Mouse (Mus musculus): ENCODE results near the gene Cab39.
"Not testable (repeated sequence)": the region's sequence is repeated elsewhere in the genome, so short reads cannot be mapped to it uniquely, and the experiment has no call there.

The Cab39 gene

DNA sequence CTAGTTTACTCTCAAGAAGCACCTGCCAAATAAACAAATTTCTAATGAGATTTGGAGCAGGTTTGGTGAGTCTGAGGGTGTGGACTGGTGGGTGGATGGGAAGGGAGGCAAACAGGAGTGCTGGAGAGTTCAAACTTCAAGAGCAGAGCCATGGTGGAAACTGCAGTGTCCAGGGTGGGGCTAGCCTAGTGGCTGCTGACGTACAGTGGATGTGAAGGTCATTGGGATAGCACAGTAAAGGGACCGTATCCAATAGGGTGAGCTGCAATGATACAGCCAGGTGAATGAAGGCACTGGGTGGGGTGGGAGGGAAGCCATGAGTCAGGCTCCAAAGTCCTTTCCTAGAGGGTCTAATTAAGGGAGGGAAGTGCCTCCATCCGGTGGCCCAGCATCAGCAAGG, 2.7 kb upstream of the Cab39 start:
- no peak for DNase-seq (ENCODE audit: low spot score)

DNA sequence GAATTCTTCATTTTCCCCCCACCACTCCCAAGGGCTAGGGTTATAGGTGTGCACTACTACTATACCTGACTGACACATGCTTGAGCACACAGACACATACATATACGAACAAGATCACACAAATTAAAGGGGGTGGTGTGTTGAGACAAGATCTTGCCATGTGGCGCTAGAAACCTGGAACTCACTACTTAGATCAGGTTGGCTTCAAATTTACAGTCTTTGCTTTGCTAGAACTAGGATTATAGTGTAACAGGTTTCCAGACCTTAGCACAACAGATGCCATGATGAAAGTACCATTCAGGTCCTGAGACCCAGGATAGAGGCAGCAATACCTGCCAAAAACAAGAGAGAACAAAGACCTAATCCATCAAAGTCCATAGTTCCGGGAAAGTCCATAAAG, 1.8 kb upstream of the Cab39 start:
- no peak for DNase-seq (ENCODE audit: low spot score)

- peak; percentile 55 for DNase-seq (ENCODE audit: low spot score)
These were observed 998 bp downstream of the Cab39 start for GRCm38 (mm10) chr1:85794106-85794771.

DNA sequence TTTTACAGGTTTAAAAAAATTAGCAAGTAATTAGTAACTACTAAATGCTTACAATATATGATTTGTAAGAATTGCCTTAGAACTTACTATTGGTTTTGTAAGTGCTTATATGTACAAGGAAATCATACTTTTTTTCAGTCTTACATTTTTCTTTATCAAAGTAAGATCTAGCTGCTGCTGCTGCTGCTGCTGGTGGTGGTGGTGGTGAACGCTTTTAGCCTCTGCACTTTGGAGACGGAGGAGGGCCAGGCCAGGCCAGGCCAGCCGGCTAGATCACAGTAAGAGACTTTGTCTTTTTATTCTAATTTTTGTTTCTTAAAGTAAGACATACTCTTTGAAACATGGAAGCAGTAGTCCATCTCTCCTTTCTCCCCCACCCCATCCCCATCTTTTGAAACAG, 2.0 kb downstream of the Cab39 start:
- DNase-seq (ENCODE audit: low spot score): no peak

GRCm38 (mm10) chr1:85799776-85800175, 6.5 kb downstream of the Cab39 start:
- no peak for DNase-seq (ENCODE audit: low spot score)

- DNase-seq (ENCODE audit: low spot score): no peak
These were observed 9.3 kb downstream of the Cab39 start for GRCm38 (mm10) chr1:85802517-85802916.

GRCm38 (mm10) chr1:85804551-85804950, 11.3 kb downstream of the Cab39 start:
- DNase-seq (ENCODE audit: low spot score): no peak

DNA sequence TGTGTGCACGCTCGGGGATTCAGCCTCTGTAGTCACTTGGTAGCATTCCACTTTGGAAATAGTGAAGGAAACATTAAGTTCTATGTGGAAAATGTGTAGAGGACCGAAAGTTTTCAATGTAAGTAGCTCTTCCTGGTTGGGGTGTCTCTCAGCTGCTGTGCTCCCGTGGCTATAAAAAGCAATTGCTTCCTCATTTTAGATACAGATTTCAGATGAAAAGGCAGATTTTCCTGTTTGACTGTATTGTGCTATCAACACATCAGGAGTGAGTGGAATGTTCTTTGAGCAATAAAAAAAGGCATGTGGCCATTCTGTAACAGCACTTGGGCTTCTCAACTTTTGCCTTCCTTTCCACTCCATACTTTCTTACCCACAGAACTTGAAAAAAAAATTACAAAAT, 16.0 kb downstream of the Cab39 start:
- DNase-seq (ENCODE audit: low spot score): no peak

GRCm38 (mm10) chr1:85810343-85810742, 17.1 kb downstream of the Cab39 start:
- DNase-seq (ENCODE audit: low spot score): no peak

DNA sequence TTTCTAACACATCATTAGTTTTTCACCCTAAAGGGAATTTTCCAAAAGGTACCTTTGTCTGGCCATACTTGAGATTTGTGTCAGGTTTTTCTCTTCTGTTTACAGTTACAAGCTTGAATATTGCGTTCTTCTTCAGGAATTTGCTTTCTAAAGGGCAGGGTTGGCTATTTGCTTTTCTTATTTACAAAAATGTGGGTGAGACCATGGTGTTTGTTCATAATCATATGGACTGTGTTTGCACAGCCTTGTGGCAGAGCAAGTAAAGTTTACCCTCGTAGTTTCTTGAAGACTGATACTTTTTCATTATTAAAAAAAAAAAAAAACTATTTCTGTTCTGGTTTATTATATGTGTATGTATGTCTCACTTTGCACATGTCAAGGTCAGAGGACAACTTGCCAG, 17.5 kb downstream of the Cab39 start:
- no peak for DNase-seq (ENCODE audit: low spot score)

DNA sequence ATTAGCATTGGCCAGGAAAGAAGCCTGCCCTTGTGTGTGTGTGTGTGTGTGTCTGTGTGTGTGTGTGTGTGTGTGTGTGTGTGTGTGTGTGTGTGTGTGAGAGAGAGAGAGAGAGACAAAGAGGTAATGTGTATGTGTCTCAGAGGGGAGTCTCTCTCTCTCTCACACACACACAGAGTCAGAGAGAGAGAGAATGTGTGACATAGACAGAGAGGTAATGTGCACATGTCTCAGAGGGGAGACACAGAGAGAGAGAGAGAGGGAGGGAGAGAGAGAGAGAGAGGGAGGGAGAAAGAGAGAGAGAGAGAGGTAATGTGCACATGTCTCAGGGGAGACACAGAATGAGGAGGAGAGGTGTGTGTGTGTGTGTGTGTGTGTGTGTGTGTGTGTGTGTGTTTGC, 21.0 kb downstream of the Cab39 start:
- not testable (repeated sequence) for DNase-seq (ENCODE audit: low spot score)

- no peak for DNase-seq (ENCODE audit: low spot score)
These were observed 24.9 kb downstream of the Cab39 start for GRCm38 (mm10) chr1:85818121-85818520.

GRCm38 (mm10) chr1:85819695-85820094, 26.5 kb downstream of the Cab39 start:
- DNase-seq (ENCODE audit: low spot score): no peak

DNA sequence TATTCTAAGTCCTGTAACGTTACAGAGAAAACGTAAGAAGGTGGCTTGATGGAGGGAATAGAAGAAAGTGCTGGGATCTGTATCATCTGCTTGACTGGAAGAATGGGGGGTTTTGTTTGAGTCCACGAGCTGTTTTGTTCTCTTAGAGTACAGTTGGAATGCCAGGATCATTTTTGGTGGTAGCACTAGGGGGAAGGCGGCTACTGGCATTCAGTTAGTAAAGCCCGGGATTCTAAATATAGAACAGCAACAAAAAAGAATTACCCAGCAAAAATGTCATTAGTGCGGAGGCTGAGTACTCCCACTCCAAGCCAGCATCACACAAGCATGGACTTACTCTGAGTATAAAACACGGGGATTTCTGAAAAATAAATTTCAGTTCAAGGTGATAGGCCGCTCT, 29.0 kb downstream of the Cab39 start:
- no peak for DNase-seq (ENCODE audit: low spot score)

DNA sequence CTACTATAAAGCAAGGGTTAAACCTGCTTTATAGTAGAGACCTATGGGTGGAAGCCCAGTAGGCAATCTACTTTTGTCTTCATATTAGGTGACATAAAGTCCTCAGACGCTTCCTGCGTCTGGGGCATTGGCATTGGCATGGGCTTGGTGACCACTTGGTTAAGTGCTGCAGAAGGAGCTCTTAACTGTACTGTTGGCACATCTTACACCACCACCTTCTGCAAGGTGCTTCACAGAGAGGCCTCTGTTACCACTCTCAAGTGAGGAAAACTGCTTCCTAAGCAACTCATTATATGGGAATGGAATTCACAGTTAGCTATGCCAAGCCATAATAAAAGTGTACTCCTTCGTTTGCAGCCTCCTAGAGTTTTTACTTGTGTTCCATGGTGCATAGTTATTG, 31.7 kb downstream of the Cab39 start:
- no peak for DNase-seq (ENCODE audit: low spot score)

DNA sequence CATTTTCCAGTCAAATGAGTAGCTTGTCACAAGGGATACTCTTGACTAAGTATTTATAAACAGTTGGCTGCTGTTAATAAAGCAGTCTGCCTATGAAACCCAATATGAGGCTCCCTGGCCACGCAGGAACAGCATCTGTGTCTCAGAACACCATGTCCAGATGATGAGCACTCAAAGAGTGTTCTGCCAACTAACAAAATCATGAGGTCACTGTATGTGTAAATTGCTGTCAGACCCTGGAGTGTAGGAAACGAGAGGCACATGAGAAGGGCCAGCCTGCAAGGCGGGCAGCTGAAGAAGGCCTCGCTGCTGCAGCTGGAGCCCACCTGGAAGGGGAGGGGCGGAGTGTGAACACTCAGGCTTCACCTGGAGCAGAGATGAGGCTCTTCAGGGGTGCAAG, 33.9 kb downstream of the Cab39 start:
- DNase-seq (ENCODE audit: low spot score): no peak

GRCm38 (mm10) chr1:85829016-85829415, 35.8 kb downstream of the Cab39 start:
- DNase-seq (ENCODE audit: low spot score): no peak

DNA sequence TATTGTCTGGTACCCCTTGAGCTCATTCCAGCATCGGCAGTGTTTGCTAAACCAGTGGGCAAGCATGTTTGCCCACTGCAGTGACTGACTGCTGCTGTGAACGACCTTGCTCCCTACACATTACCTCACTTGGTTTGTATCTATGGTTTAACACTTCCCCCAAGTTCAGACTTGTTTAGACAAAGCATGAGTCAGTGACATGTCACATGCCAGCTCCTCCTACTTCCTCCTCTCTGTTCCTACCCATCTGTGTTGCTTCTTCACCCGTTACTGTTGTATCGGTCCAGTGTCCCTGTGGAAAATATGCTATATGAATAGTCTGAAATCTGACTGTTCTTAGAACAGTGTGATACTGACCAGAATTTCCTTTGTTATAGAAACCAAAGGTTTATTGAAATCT, 44.8 kb downstream of the Cab39 start:
- DNase-seq (ENCODE audit: low spot score): peak; percentile 7

DNA sequence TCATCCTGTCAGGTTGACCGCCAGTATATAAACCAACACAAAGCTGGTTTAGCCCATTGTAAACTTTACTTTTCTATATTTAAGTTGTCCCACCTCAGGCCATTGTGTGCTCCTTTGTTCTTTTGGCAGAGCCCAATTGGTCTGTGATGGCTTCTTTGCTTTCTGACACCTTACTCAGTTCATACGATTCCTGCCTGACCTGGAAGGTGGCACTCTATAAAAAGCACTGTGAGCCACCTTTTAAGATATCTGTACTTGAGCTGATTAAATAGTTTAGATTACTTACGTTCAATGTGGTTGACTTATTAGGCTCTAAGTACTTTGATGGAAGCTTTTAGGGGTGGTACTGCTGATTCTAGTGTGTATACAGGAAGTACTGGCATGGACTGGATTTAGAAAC, 46.1 kb downstream of the Cab39 start:
- DNase-seq (ENCODE audit: low spot score): no peak

- no peak for DNase-seq (ENCODE audit: low spot score)
These were observed 46.5 kb downstream of the Cab39 start for GRCm38 (mm10) chr1:85839790-85840189.

DNA sequence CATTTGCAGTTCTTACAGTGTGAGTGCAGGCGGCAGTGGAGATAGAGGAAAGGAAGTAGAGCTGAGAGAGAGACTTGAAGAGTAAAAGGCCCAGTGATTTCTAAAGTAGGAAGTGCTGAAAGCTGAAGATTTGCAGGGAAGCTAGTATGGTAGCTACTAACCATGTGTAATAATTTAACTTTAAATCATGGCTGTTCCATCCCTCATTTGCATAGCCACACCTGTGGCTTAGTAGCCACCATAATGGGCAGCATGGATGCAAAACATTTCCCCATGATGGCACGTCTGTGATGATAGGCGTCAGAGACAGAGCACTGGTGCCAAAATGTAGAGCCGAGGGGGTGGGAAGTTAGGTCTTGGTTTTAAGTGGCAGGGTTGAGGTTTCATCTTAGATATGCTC, 47.2 kb downstream of the Cab39 start:
- no peak for DNase-seq (ENCODE audit: low spot score)

GRCm38 (mm10) chr1:85842251-85842650, 49.0 kb downstream of the Cab39 start:
- peak; percentile 37 for DNase-seq (ENCODE audit: low spot score)

DNA sequence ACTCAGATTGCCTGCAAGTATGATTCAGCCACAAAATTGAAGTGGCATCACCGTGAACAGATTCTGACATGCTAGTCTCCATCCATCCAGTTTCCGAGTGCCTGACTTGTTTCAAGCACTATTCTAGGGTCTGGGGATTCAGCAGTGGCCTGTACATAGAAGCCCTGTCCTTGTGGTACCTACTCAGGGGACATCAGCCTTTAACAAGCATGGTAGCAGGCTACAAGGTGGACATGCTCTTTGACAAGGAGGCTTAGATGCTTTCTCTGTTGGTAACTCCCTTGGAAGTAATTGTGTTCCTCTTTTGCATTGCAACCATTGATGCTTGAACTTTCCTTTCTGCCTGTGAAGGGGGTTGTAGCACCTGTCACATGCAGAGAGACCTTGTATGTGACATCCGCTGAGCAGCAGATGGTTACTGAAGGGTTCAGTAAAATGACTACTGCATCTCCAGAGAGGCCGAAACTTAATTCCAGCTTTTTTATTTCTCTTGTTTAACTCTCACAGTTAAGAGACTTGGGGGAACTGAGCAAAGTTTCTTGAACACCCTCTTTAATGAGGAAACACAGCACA, 50.1 kb downstream of the Cab39 start:
- DNase-seq (ENCODE audit: low spot score): no peak

DNA sequence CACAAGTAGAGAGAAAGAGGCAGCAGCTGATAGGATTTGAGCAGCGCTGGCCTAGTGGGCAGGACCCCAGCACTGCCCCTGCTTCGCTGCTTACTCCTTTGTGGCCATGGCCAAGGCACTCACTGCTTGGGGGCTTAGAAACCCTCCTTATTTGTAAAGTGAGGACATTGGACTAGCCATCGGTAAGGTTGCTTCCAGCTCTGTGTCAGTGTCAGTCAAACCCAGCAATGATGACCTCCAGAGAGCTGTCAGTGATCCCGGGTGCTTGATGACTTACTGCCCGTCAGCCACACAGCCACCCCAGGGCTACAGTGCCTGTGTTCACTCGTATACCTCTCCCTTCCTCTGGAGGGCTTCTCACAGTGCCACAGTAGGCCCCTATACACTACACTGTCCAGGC, 51.7 kb downstream of the Cab39 start:
- DNase-seq (ENCODE audit: low spot score): no peak
